Mouse (Mus musculus): ENCODE measurements around the gene Dis3. TPM values are rescaled to one million over a fixed set of nuclear protein-coding genes. Genes with fewer than 3 reads are reported as not detected.
A peak's percentile ranks its signal among the peaks of the same experiment; 100 is the strongest.

Gene Dis3
- polyA plus RNA-seq, 1 experiment = 9.7 TPM

DNA sequence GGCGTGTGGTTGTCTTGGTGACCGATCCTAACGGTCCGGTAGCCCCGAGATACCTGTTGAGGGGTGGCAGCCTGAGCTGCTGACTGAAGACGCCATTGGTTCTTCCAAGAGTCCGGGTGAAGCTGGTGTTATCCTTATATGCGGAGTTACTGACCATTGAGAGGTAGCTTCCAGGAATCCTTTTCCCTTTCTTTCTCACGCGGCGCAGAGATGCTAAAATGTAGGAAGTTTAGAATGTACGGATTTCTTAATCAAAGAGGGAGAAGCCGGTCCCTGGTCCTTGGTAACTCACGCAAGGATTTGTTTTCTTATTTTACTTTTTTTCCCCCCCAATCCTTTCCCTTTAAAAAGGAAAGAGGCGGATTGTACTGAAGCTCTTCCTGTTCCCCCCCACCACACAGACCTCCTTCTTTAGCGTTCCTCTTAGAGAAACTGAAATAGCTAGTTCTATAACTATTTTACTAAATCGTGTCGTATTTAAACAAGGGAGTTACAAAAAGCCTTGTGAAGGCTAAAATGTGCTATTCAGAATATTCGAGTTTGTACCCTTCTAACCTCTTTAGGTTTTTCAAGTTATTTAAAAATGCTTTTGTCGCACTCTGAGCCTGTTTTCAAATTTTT, 507 bp upstream of the Dis3 start:
- TF ChIP-seq POLR2A (IDR thresholded peaks at IDR 0.05; ENCODE audit: control insufficient read depth, extremely low read depth, insufficient read depth, low read length, poor library complexity) (no peak), CTCF (IDR thresholded peaks at IDR 0.05; ENCODE audit: borderline replicate concordance, control insufficient read depth, extremely low read depth, insufficient read depth, low read length, poor library complexity) (no peak)
- 3% methylated on average over 20 of the region's 20 CpGs for WGBS
- H3K27me3 ChIP-seq (ENCODE audit: control insufficient read depth, insufficient read depth, low read length) = no peaks in the 10 kb centered on the region
- no peak for DNase-seq
- no peak overlapping the region for H3K27ac ChIP-seq (ENCODE audit: control insufficient read depth, insufficient read depth, low read length)
- H3K4me3 ChIP-seq (ENCODE audit: control insufficient read depth, insufficient read depth, low read length) = peak overlapping the region; percentile 82
- peaks cover 2% of the 10 kb centered on the region; the same call in 1 of the 2 replicates for H3K4me1 ChIP-seq (replicated peaks; ENCODE audit: control insufficient read depth, insufficient read depth, low read length)
- H3K36me3 ChIP-seq (ENCODE audit: control insufficient read depth, insufficient read depth, low read length) = peaks cover 6% of the 10 kb centered on the region

DNA sequence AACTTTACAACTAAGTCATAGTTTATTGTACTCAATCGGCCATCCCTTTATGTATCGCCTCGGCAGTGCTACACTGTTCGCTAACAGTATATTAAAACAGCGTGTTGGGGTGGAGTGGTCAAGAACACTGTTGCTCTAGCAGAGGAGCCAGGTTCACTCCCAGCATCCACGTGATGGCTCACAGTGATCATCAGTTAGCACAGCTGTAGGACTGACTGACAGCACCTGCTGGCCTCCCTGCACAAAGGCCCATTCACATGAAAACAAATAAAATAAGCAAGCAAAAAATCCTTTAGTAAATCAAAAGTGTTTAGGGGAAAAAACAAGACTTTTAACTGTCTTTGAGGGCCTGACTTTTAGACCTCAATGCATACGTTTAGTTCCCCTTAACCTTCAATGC, 10.6 kb downstream of the Dis3 start:
- Histone ChIP-seq H3K4me1 (replicated peaks; ENCODE audit: control insufficient read depth, insufficient read depth, low read length) (no peaks in the 10 kb centered on the region), H3K4me3 (ENCODE audit: control insufficient read depth, insufficient read depth, low read length) (no peak overlapping the region), H3K36me3 (ENCODE audit: control insufficient read depth, insufficient read depth, low read length) (peaks cover 62% of the 10 kb centered on the region), H3K27ac (ENCODE audit: control insufficient read depth, insufficient read depth, low read length) (no peak overlapping the region), H3K27me3 (ENCODE audit: control insufficient read depth, insufficient read depth, low read length) (no peaks in the 10 kb centered on the region)
- TF ChIP-seq CTCF (IDR thresholded peaks at IDR 0.05; ENCODE audit: borderline replicate concordance, control insufficient read depth, extremely low read depth, insufficient read depth, low read length, poor library complexity) (no peak), POLR2A (IDR thresholded peaks at IDR 0.05; ENCODE audit: control insufficient read depth, extremely low read depth, insufficient read depth, low read length, poor library complexity) (no peak)
- WGBS = 97% methylated on average over 7 of the region's 7 CpGs
- DNase-seq = no peak

DNA sequence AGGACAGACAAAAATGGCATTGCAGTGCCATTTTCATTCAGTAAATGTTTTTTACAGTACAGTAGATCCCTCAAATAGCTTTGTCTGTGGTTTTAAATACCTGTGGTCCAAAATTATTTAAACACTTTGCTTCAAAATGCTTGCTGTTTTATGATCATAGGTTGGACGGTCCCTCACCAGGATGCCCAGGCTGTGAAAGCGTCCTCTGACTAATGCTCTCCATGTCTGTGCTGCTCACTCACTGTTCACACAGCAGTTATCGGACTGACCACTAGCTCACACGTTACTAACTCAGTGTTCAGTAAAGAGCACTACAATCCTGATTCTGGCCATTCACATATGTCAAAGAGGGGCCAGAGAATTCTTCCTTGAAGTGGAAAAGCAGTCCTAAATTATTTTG, 28.4 kb downstream of the Dis3 start:
- 98% methylated on average over 4 of the region's 4 CpGs for WGBS
- TF ChIP-seq CTCF (IDR thresholded peaks at IDR 0.05; ENCODE audit: borderline replicate concordance, control insufficient read depth, extremely low read depth, insufficient read depth, low read length, poor library complexity) = no peak
- no peak for TF ChIP-seq POLR2A (IDR thresholded peaks at IDR 0.05; ENCODE audit: control insufficient read depth, extremely low read depth, insufficient read depth, low read length, poor library complexity)
- Histone ChIP-seq H3K4me1 (replicated peaks; ENCODE audit: control insufficient read depth, insufficient read depth, low read length) (no peaks in the 10 kb centered on the region), H3K27ac (ENCODE audit: control insufficient read depth, insufficient read depth, low read length) (no peak overlapping the region), H3K4me3 (ENCODE audit: control insufficient read depth, insufficient read depth, low read length) (no peak overlapping the region), H3K27me3 (ENCODE audit: control insufficient read depth, insufficient read depth, low read length) (no peaks in the 10 kb centered on the region), H3K36me3 (ENCODE audit: control insufficient read depth, insufficient read depth, low read length) (peaks cover 49% of the 10 kb centered on the region)
- DNase-seq = no peak

DNA sequence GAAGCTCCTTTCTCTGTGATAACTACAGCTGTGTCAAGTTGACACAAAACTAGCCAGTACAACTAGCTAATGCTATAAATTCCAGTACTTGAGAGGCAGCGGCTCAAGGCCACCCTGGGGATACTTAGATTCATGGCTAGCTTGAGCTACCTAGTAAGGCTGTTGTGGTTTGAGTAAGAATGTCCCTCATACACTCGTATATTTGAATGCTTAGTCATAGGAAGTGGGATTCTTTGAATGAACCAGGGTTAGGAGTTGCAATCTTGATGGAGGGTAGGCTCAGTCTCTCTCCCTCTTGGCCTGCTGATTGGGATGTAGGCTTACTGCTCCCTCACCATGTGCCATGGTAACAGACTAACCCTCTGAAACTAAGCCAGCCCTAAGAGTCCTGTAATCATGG, 36.5 kb downstream of the Dis3 start:
- TF ChIP-seq CTCF (IDR thresholded peaks at IDR 0.05; ENCODE audit: borderline replicate concordance, control insufficient read depth, extremely low read depth, insufficient read depth, low read length, poor library complexity) = no peak
- TF ChIP-seq POLR2A (IDR thresholded peaks at IDR 0.05; ENCODE audit: control insufficient read depth, extremely low read depth, insufficient read depth, low read length, poor library complexity) = no peak
- DNase-seq = no peak
- WGBS = 83% methylated on average over 2 of the region's 2 CpGs
- Histone ChIP-seq H3K4me1 (replicated peaks; ENCODE audit: control insufficient read depth, insufficient read depth, low read length) (no peaks in the 10 kb centered on the region), H3K4me3 (ENCODE audit: control insufficient read depth, insufficient read depth, low read length) (no peak overlapping the region), H3K27ac (ENCODE audit: control insufficient read depth, insufficient read depth, low read length) (no peak overlapping the region), H3K27me3 (ENCODE audit: control insufficient read depth, insufficient read depth, low read length) (no peaks in the 10 kb centered on the region), H3K36me3 (ENCODE audit: control insufficient read depth, insufficient read depth, low read length) (peaks cover 44% of the 10 kb centered on the region)

DNA sequence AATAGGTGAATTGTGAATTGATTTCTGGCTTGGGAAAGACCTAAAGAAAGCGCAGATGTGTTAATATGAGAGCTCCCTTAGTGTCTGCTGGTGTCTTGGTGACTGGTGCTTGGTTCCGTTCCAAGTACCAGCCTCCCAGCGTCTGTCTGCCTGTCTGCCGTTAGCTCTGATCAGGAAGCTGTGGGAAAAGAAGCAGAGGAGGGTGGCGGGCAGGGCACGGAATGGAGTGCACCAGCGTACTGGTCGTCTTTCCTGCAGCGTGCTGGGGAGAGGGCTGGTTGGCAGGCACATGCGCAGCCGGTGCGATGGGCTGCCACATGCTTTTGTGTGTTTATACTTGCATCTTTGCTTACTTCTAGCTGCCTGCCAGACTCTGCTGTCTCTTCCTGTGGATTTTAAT, 39.0 kb downstream of the Dis3 start:
- TF ChIP-seq CTCF (IDR thresholded peaks at IDR 0.05; ENCODE audit: borderline replicate concordance, control insufficient read depth, extremely low read depth, insufficient read depth, low read length, poor library complexity) (no peak), POLR2A (IDR thresholded peaks at IDR 0.05; ENCODE audit: control insufficient read depth, extremely low read depth, insufficient read depth, low read length, poor library complexity) (no peak)
- WGBS = 97% methylated on average over 12 of the region's 12 CpGs
- Histone ChIP-seq H3K27me3 (ENCODE audit: control insufficient read depth, insufficient read depth, low read length) (no peaks in the 10 kb centered on the region), H3K4me1 (replicated peaks; ENCODE audit: control insufficient read depth, insufficient read depth, low read length) (no peaks in the 10 kb centered on the region), H3K27ac (ENCODE audit: control insufficient read depth, insufficient read depth, low read length) (no peak overlapping the region), H3K4me3 (ENCODE audit: control insufficient read depth, insufficient read depth, low read length) (no peak overlapping the region), H3K36me3 (ENCODE audit: control insufficient read depth, insufficient read depth, low read length) (peaks cover 37% of the 10 kb centered on the region)
- no peak for DNase-seq

DNA sequence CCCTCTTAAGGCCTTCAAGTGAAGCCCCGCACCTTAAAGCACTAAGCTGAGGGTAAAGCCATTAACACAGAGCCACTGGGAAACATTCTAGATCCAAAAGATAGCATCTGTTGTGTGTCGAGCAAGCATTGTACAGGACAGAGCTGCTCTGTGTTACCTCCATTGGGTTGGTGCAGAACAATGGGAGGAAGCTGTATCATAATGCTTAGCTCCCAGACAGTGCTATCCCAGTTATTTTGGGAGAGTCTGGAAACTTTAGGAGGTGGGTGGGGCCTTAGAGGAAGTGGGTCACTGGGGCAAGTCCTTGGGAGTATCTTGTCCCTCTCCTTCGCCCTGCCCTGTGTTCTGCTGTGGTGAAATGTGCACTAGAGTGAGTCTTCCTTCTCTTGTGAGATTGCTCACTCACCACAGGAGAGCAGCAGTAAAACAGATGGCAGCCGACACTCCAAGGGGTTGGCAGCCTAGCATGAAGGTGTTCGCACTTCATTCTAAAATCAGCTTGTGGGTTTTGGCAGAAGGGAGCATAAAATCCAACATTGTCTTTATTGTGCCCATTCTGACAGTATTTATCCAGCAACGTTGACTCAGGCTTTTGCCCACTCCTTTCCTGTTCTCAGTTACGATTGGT, 40.5 kb downstream of the Dis3 start:
- no peak overlapping the region for H3K27ac ChIP-seq (ENCODE audit: control insufficient read depth, insufficient read depth, low read length)
- 97% methylated on average over 7 of the region's 7 CpGs for WGBS
- DNase-seq = no peak
- no peak overlapping the region for H3K4me3 ChIP-seq (ENCODE audit: control insufficient read depth, insufficient read depth, low read length)
- TF ChIP-seq CTCF (IDR thresholded peaks at IDR 0.05; ENCODE audit: borderline replicate concordance, control insufficient read depth, extremely low read depth, insufficient read depth, low read length, poor library complexity) = no peak
- TF ChIP-seq POLR2A (IDR thresholded peaks at IDR 0.05; ENCODE audit: control insufficient read depth, extremely low read depth, insufficient read depth, low read length, poor library complexity) = no peak
- H3K4me1 ChIP-seq (replicated peaks; ENCODE audit: control insufficient read depth, insufficient read depth, low read length) = no peaks in the 10 kb centered on the region
- peaks cover 37% of the 10 kb centered on the region for H3K36me3 ChIP-seq (ENCODE audit: control insufficient read depth, insufficient read depth, low read length)
- no peaks in the 10 kb centered on the region for H3K27me3 ChIP-seq (ENCODE audit: control insufficient read depth, insufficient read depth, low read length)
